Mouse (Mus musculus) cerebellum, postnatal 14 days (tissue): ENCODE results near the gene Dagla.

Experiments used
- DNase-seq, 2 experiments: peaks; one replicate each; pipeline ENCODE4 v3.0.0; 2021; ENCODE audit warnings: mixed read lengths in 2 of 2

Gene Dagla

DNA sequence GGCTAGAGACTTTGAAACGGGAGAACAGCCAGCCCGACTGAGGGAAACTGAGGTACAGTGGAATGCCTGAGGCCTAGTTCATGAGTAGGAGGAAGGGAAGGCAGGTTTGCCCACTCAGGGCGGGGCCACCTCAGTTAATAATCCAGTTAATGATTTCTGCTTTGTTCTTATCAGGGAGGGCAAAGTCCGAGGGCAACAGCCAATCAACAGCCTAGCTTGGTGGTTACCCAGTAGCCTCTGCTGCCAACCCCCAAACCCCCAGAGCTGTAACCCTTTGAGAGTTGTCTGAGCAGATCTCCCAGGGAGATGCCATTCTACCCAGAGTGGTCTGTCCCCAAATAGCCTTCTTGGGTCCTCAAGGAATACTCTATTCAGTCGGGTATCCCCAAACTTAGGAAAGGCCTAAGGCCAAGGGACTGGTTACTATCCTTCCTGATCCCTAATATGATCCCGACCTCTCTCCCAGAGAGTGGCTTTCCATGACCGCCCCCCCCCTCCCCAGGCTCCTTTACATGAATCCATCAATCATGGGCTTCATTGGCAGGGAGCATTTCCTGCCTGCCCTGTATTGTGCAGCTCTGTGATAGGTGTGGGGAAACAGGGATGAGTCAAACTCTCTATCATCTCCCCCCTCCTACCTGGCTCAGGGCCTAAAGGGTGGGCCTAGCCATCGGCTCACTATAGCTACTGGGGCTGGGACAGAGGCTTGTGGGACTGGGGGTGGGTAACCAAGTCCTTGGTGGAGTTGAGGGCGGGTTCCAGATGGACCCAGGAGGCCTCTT, 68.7 kb downstream of the Dagla start:
- no peak for DNase-seq

GRCm38 (mm10) chr19:10232327-10233017, 72.2 kb downstream of the Dagla start:
- DNase-seq = no peak

- no peak for DNase-seq
Observed at GRCm38 (mm10) chr19:10231871-10232270, 72.8 kb downstream of the Dagla start.

GRCm38 (mm10) chr19:10231016-10231415, 73.7 kb downstream of the Dagla start:
- no peak for DNase-seq

DNA sequence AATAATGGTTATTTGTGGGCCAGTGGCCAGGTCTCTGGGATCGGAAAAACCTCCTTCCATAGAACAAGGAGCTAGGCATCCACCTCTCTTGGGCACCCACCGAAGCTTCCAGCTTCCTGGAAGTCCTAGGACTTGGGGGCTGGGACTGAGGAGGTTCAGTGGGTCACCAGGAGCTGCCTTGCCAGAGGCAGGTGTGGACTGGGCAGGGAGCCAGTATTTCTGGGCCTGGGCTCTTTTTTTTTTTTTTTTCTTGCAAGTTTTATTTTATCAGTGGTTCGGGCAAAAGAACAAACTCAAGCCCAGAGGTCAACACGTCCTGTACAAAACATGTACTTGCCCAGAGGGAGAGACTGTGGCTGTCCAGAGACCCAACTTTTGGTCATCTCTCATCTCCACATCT, 78.9 kb downstream of the Dagla start:
- DNase-seq = peak in 1 of 2 experiments; percentile 22

DNA sequence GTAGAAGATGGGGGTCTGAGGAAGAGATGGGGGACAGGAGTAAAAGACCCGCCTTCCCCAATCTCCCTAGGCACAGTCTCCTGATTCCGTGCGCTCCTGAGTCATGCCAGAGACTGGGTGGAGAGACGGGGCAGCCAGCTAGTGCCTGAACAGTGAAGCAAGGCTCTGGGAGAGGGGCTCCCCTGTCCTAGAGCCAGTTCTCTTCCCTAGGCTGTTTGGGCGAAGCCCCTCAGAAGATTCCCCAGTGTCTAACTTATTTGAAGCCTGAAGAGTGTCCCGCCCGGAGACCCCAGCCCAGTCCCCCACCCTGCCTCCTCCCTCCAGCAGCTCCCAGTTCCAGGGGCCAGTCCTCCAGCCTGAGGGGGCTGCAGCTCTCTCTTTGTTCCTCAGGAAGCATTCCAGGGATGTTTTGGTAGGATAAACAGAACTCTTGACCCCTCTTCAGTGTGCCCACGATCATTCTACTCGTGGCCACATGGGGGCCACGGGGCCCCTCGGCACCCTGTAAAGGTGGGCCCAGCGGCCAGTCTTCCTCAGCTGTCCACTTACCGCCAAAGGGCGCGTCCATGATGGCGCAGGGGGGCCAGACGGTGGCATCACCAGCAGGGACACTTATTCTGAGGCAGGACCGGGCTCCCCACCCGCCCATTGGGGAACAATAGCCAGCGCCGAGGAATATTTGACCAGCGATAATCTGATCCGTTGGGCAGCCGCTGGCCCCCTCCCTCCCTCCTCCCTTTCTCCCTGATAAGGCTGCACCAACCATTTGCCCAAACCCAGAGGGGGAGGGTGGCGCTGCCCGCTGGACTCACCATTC, 79.8 kb downstream of the Dagla start:
- DNase-seq = no peak

DNA sequence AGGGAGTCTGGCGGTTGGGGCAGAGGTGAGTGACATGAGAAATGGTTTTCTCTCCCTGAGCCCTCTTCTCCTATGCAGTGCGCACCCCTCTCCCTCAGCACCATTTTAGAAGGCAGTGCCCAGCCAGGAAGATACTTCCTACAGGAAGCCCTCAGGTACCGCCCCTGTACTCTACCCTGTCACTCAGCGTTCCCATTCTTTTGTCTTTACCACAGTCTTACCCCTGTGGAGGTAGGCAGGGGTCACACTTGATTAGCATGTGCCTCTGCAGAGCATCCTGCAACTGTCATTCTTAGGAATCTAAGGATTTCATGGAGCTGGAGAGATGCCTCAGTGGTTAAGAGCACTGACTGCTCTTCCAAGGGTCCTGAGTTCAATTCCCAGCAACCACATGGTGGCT, 81.1 kb downstream of the Dagla start:
- no peak for DNase-seq

DNA sequence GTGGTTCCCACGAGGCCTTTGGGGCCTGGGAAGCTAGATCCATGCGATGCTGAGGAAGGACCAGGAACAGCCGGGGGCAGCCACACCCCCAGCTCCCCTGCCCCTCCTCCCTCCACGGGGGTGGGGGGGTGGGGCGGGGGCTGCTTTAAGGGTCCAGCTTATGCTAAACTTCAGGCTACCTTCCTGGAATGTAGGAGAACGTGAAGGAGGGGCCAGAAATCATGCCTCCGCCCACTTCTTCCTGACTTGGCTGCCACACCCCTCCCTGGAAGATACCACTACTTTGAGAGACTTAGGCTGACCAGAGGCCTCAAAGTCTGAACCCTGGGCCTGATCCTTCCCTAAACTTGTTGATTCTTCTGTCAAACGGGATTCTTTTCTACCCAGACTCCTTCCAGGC, 82.0 kb downstream of the Dagla start:
- DNase-seq = no peak

DNA sequence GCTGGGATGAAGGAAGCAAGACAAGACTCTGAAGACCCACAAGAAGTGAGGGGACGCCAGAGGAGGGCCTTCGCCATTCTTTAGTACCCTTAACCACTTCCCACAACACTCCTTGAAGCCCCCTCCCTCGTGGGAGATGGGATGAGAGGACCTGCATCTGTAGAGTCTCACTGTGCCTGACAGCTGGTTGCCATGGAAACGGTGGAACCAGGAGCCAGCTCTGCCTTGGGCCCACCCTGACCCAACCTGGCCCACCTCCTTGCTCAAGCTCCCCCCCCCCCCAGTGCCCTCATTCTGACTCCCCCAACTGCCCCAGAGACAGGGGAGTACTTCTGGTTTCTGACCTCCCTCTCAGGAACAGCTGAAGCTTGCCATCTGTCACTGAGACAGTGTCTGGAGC, 83.1 kb downstream of the Dagla start:
- DNase-seq = no peak

GRCm38 (mm10) chr19:10219593-10219992, 85.1 kb downstream of the Dagla start:
- DNase-seq = no peak

DNA sequence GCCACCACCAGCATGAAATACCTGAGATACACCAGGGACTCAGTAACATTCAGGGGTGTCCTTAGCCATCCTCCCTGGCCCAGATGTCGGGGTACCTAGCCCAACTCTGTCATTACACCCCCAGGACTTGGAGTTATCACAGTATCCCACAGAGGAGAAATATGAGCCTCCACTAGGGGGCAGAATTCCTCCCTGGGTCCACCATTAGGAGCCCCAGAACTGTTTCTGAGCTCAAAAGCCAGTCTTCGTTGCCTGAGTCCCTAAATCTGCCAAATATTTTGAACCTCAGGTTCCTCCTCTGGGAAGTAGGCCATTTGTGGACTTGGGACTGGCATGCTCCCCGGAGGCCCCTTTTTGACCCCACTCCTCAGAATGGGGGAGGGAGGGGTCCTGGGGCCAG, 85.6 kb downstream of the Dagla start:
- DNase-seq = peak; percentile 58 to 69

GRCm38 (mm10) chr19:10216101-10216500, 88.6 kb downstream of the Dagla start:
- no peak for DNase-seq

DNA sequence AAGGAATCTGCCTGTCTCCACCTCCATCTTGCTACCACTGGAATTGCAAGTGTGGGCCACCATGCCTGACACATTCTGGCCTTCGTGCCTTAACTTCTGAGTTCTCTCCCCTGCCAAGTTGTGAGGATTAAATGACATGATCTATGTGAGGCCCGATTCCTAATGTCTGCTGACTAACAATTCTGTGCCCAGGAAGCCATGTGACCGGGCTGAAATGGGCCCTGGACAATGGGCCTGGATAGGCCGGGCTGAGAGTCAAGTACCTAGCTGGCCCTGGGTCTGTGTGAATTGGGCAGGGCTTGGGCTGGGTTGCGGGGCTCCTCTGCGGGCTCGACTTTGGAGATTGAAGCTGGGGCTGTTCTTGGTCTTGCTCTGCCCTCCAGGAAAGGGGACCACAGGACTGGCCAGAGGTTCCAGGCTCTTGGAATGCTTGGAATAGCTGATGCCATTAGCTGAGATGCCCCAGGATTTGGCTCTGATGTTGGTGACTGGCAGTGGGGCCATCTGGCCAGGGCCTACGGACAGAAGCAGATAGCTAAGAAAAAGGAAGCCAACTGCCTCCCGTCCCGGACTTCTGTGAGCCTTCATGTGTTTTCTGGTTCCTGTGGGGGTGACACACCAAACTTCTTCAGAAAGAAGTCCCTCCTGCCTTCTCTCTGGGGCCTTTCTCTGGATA, 90.7 kb downstream of the Dagla start:
- DNase-seq = peak; percentile 32 to 50

- DNase-seq = no peak
Observed at GRCm38 (mm10) chr19:10210885-10211284, 93.8 kb downstream of the Dagla start.

GRCm38 (mm10) chr19:10208851-10209250, 95.8 kb downstream of the Dagla start:
- no peak for DNase-seq

- DNase-seq = no peak
Observed at GRCm38 (mm10) chr19:10205051-10205450, 99.6 kb downstream of the Dagla start.

DNA sequence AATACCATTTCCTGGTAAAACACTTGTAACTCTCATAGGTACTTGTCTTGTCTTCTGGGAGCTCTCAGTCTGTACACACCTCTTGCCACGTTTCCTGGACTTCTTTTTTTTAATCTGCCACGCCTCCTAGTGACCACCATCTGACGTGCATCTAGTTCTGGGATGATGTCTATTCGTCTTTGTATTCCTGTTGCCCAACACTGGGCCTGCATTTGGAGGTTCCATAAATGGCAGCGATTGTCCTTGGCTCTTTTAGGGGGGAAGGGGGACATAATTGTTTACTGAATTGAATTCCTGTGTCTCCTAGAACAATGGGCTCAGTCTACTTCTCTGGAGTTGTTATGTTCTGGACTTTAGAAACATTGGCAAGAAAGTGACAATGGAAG, 100.1 kb downstream of the Dagla start:
- DNase-seq = peak; percentile 51 to 52

- peak; percentile 95 to 96 for DNase-seq
Observed at GRCm38 (mm10) chr19:10203848-10204615, 100.6 kb downstream of the Dagla start, which contains the start of the genes Tmem258 and Fen1. Tmem258 (plus strand) TSS chr19:10204014. Fen1 (minus strand) TSS chr19:10204169.

DNA sequence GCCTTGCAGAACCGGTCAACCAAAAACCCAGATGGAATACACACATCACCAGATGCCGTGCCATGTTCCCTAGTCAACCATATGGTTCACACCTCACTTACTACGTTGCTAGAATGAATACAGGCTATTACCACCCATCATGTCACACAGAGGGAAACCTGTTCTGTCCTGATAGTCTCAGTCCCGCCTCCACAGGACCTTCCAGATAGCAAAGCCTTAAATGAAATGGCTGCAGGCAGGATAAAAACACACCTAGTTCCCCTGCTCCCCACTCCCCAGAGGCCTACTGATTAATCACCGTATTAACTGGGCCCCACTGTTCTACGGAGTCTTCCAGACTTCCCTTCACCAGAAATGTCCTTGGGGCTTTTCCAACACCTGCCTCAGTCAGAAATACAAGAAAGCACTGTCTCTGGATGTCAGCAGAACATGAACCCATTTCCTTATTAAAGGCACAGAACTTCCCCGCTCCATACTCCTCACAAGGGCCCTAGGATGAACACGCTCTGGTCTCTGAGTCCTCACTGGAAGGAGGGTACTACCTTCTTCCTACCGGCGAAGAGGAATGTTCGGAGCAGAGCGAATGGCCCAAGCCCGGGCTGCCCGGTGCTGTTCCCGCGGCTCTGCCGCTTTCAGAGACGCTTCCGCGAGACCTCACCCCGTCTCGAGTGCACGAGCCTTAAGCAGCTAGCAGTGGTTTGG, 101.4 kb downstream of the Dagla start:
- no peak for DNase-seq

DNA sequence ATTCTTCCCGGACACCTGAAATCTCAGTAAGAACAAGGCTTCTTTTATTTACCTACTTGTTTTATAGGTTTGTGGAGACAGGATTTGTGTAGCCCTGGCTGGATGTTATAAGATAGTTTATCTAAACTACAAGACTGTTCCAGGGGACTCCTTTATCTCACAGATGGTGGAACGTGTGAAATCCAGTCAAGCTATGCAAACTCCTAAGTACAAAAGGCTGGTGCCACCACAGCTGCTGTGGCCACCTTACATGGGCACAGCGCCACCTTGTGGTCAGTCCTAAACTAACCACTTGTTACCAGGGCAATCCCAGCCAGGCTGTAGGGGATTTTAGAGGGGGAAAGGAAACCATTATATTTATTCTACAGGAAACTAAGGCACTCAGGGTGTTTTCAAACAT, 106.0 kb downstream of the Dagla start:
- DNase-seq = peak; percentile 85 to 93

DNA sequence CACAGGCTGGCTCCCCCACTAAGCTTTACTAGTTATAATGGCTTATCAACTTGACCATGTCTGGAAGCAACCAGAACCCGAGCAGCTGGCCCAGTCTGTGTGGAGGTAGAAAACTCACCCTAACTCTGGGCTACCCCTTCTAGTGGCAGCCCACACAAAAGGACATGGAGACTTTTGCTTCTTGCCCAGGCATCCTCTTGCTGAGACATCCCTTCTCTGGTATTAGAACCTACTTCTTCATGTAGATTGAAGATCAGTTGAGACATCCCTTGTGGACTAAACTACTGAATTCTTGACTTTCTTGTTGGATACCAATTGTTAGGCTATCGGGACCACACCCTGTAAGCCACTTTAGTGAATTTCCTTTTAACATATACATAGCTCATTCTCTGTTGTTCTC, 106.4 kb downstream of the Dagla start:
- no peak for DNase-seq
